Mouse (Mus musculus) kidney, embryonic 16.5 days (tissue): ENCODE measurements at regions not wholly inside any gene's neighbourhood (a gene's known extent, or its start where the extent isn't known, plus 50 kb on each side); places are given as distances from the start of the nearest gene placed in this dataset.

Experiments
- ATAC-seq: fragments of 200-750 bp; cut with Nextera tagmentation; 2 replicates; pipeline ENCODE4 v1.8.0; 2017; ENCODE audit warnings: moderate TSS enrichment; ENCODE audit not compliant: low FRiP score, low TSS enrichment
- H3K27ac ChIP-seq: fragments of 300-500 bp; sonication (generic); 2 replicates; pipeline ENCODE4 v1.5.1; 2014; ENCODE audit warnings: low read length
- H3K27me3 ChIP-seq: fragments of 300-500 bp; sonication (generic); 2 replicates; pipeline ENCODE4 v1.6.1; 2014; ENCODE audit warnings: low read length, control low read depth, mixed read lengths; ENCODE audit not compliant: insufficient read depth
- H3K36me3 ChIP-seq: fragments of 300-500 bp; sonication (generic); 2 replicates; pipeline ENCODE4 v1.6.1; 2014; ENCODE audit warnings: low read length, control low read depth, mixed read lengths; ENCODE audit not compliant: insufficient read depth
- H3K4me1 ChIP-seq: fragments of 300-500 bp; sonication (generic); 2 replicates; pipeline ENCODE4 v1.6.1; 2014; ENCODE audit warnings: low read length, control low read depth, mixed read lengths; ENCODE audit not compliant: insufficient read depth
- H3K4me2 ChIP-seq: fragments of 300-500 bp; sonication (generic); replicated peaks from 2 replicates; pipeline ENCODE4 v1.6.1; 2014; ENCODE audit warnings: low read depth, low read length
- H3K4me3 ChIP-seq: fragments of 300-500 bp; sonication (generic); 2 replicates; pipeline ENCODE4 v1.5.1; 2014; ENCODE audit warnings: mild to moderate bottlenecking, low read length
- H3K9ac ChIP-seq: fragments of 300-500 bp; sonication (generic); replicated peaks from 2 replicates; pipeline ENCODE4 v1.6.1; 2014; ENCODE audit warnings: low read length
- H3K9me3 ChIP-seq: fragments of 300-500 bp; sonication (generic); 2 replicates; pipeline ENCODE4 v1.6.1; 2016; ENCODE audit warnings: low read length, control low read depth
- WGBS: fragments of 180-500 bp; shearing (Covaris S2); extraction: QIAGEN DNeasy Blood & Tissue Kit; methylation state at CpG from one replicate; pipeline ENCODE4 v1.1.7; 2014; 5-methylcytosine and 5-hydroxymethylcytosine counted together

DNA sequence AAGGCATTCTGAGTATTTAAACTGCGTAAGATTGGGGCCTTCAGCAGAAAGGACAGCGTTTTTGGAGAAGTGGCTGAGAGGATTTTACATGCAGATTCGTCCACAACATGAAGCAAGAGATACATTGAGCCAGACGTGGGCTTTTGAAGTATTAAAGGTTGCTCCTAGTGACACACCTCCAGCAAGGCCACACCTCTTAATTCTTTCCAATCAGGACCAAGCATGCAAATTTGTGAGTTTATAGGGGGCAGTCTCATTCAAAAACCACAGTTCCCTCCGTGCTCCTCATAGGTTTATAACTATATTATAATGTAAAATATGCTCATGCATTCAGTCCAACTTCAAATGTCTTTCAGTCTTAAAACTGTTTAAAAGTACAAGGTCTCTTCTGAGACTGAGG lies 509.2 kb downstream of the Pdha2 start:
- H3K27ac ChIP-seq: no peak overlapping the region
- WGBS: 55% methylated on average over 5 of the region's 5 CpGs
- no peak overlapping the region for H3K9ac ChIP-seq
- no peaks in the 10 kb centered on the region for H3K27me3 ChIP-seq
- ATAC-seq: no peak
- no peaks in the 10 kb centered on the region for H3K4me1 ChIP-seq
- H3K36me3 ChIP-seq: no peaks in the 10 kb centered on the region
- H3K9me3 ChIP-seq: no peaks in the 10 kb centered on the region
- no peak overlapping the region for H3K4me3 ChIP-seq
- no peak overlapping the region for H3K4me2 ChIP-seq

DNA sequence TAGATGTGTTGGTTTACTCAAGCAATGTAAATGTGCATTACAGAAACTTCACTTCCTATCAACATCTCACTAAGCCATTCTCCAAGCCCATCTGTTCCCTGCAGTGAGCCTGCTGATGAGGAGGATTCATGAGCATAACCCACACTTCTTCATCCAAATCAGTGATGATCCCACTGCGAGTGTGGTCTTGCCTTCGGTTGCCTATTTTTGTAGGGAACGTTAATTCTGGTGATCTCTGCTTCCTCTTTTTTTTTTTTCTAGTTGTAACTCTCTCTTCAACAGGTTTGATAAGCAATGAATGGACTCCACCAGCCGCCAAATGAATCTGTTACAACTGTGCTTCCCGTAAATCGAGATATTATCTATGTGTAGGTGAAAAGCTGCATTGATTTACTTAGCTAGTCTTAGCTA lies 509.9 kb downstream of the Pdha2 start:
- Histone ChIP-seq H3K9ac (no peak overlapping the region), H3K27ac (no peak overlapping the region), H3K4me1 (no peaks in the 10 kb centered on the region), H3K36me3 (no peaks in the 10 kb centered on the region), H3K27me3 (no peaks in the 10 kb centered on the region), H3K4me3 (no peak overlapping the region), H3K9me3 (no peaks in the 10 kb centered on the region), H3K4me2 (no peak overlapping the region)
- ATAC-seq: no peak
- 81% methylated on average over 6 of the region's 6 CpGs for WGBS

GRCm38 (mm10) chr3:140697295-140697694 lies 514.9 kb downstream of the Pdha2 start:
- no peak overlapping the region for H3K4me2 ChIP-seq
- no peak overlapping the region for H3K9ac ChIP-seq
- no peaks in the 10 kb centered on the region for H3K9me3 ChIP-seq
- no peaks in the 10 kb centered on the region for H3K27me3 ChIP-seq
- no peak for ATAC-seq
- no peaks in the 10 kb centered on the region for H3K4me1 ChIP-seq
- WGBS: 89% methylated on average over 3 of the region's 3 CpGs
- no peaks in the 10 kb centered on the region for H3K36me3 ChIP-seq
- H3K27ac ChIP-seq: no peak overlapping the region
- no peak overlapping the region for H3K4me3 ChIP-seq

DNA sequence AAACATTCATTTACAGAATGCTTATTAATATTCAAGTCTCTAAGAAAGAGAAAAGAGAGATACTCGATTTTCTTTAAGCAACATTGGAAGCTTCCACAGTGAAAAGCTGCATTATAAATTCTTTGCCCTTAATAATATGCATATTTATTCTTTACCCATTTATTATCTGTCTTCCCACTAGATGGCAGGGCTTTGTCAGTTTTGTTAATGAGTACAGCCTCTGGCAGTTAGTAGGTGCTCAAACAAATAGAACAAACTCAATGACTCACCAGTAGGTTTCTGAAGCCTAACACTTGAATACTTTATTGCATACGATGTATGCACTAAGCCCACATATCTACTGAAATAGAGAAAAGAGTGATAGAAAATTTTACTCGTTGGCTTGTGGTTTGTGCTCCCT lies 529.4 kb downstream of the Pdha2 start:
- Histone ChIP-seq H3K27me3 (no peaks in the 10 kb centered on the region), H3K9ac (no peak overlapping the region), H3K9me3 (no peaks in the 10 kb centered on the region), H3K4me1 (no peaks in the 10 kb centered on the region), H3K4me3 (no peak overlapping the region), H3K27ac (no peak overlapping the region), H3K4me2 (no peak overlapping the region), H3K36me3 (no peaks in the 10 kb centered on the region)
- 86% methylated on average over 3 of the region's 3 CpGs for WGBS
- ATAC-seq: no peak

DNA sequence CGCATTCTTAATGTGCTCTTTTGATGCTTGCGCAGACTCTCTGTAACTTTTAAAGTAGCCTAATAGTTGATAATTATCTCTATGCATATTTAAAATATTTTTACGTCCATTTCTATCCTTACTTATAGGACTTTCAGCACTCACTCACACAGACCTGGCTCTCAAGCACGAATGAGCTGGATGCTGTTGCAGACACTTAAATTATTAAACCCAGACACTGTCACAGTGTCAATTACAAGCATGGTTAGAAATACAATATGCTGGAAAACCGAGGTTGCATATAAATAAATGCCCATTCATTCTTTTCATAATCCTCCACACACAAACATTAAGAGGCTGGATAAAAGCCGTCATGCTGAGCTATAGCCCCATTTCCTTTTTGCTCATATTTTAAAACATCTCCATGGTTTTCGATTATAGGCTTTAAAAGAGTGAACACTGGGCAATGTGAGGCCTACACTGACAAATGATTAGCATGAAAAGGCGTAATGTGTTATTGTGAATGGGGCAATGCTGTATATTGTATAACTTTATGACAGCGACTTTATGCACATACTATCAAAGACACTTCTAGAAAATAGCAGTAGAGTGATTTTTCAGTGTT lies 566.3 kb downstream of the Pdha2 start:
- H3K4me2 ChIP-seq: no peak overlapping the region
- H3K36me3 ChIP-seq: no peaks in the 10 kb centered on the region
- 77% methylated on average over 9 of the region's 9 CpGs for WGBS
- no peak for ATAC-seq
- H3K27ac ChIP-seq: no peak overlapping the region
- H3K9ac ChIP-seq: no peak overlapping the region
- H3K27me3 ChIP-seq: no peaks in the 10 kb centered on the region
- no peaks in the 10 kb centered on the region for H3K9me3 ChIP-seq
- no peaks in the 10 kb centered on the region for H3K4me1 ChIP-seq
- H3K4me3 ChIP-seq: no peak overlapping the region

DNA sequence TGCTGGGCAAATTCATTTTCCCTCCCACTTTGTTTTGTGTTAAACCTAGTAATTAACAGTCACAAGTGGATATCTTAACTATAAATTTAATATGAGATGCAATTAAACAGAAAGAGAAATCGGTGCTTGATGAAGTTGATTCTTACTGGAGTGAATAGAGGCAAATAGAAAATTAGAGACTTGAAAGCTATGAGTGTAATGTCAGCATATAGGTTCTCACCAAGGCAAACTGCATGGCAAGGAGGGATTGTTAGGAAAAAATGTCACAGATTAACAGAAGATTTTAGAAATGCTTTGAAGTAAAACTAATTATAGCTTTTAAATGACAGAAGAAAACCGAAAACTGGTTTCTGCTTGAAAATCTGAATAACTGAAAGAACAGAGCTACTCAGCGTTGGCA lies 592.3 kb downstream of the Pdha2 start:
- 86% methylated on average over 3 of the region's 3 CpGs for WGBS
- no peak for ATAC-seq
- Histone ChIP-seq H3K9me3 (no peaks in the 10 kb centered on the region), H3K4me2 (no peak overlapping the region), H3K9ac (no peak overlapping the region), H3K27me3 (no peaks in the 10 kb centered on the region), H3K36me3 (no peaks in the 10 kb centered on the region), H3K4me1 (no peaks in the 10 kb centered on the region), H3K4me3 (no peak overlapping the region), H3K27ac (no peak overlapping the region)
